In the genomic region with DNA sequence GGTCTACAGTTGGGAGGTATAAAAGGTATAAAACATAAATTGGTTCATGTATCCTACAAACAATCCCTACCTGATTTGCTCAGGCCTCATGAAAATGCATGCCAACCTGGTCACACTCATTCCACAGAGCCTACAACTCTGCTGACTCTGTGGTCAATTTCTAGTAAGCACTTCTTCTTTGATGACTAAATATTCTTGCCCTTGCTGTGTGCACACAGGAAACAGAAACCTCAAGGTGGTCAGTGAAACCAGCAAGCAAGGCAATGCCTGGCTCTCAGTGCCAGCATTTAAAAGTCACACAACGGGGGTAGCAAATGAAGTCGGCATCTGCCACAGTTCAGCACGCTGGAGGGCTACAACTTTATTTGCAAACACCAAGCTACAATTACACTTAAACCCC, we compare ENCODE assay signal across 10 mouse cellular contexts. TPM values are rescaled to one million over a fixed set of nuclear protein-coding genes. Genes with fewer than 3 reads are reported as not detected.
DNase-seq lines count a peak whose midpoint lies in the region; ATAC-seq lines count a peak whose summit lies in the region.
"Had no signal": no experiment of that assay in that cellular context is flagged by ENCODE, and none has a peak within 500 bp of the region (broad histone marks: within the 10 kb centered on the region; RNA-seq: fewer than 3 reads in every experiment).

No protein-coding gene starts in this region.

- no peaks in the 10 kb centered on the region for H3K27me3 ChIP-seq in kidney, embryonic 15.5 days
- H3K27me3 ChIP-seq in forebrain, embryonic 10.5 days (ENCODE audit: poor library complexity, severe bottlenecking): no peaks in the 10 kb centered on the region
- no peaks in the 10 kb centered on the region for H3K27me3 ChIP-seq in intestine, embryonic 16.5 days (replicated peaks; ENCODE audit: control insufficient read depth, insufficient read depth, low read length)
- no peaks in the 10 kb centered on the region for H3K27me3 ChIP-seq in neural tube, embryonic 15.5 days (replicated peaks)
- H3K27me3 ChIP-seq: Patski had no signal

- peaks cover 17% of the 10 kb centered on the region for H3K4me1 ChIP-seq in kidney, embryonic 15.5 days
- H3K4me1 ChIP-seq in forebrain, embryonic 10.5 days: peaks cover 35% of the 10 kb centered on the region
- peaks cover 7% of the 10 kb centered on the region; the same call in 1 of the 2 replicates for H3K4me1 ChIP-seq in intestine, embryonic 16.5 days (ENCODE audit: control insufficient read depth, insufficient read depth, low read length)
- peaks cover 54% of the 10 kb centered on the region for H3K4me1 ChIP-seq in neural tube, embryonic 15.5 days

- H3K36me3 ChIP-seq in kidney, embryonic 15.5 days: peaks cover 15% of the 10 kb centered on the region
- H3K36me3 ChIP-seq in forebrain, embryonic 10.5 days (replicated peaks): peaks cover 28% of the 10 kb centered on the region
- no peaks in the 10 kb centered on the region for H3K36me3 ChIP-seq in intestine, embryonic 16.5 days (ENCODE audit: control insufficient read depth, insufficient read depth, low read length)
- H3K36me3 ChIP-seq in neural tube, embryonic 15.5 days: 0 out of 2 replicates have a peak, but pooled peaks cover 5% of the 10 kb centered on the region

- H3K9ac ChIP-seq in kidney, embryonic 15.5 days: no peak overlapping the region
- H3K9ac ChIP-seq in intestine, embryonic 16.5 days (ENCODE audit: low read depth, low read length): 0 out of 2 replicates have a peak overlapping the region, but pooled peaks have one; percentile 8
- peak overlapping the region; percentile 47 for H3K9ac ChIP-seq in neural tube, embryonic 15.5 days (replicated peaks)

- DNase-seq in kidney, postnatal 25 days: no peak
- no peak for DNase-seq in forebrain, embryonic 10.5 days (ENCODE audit: extremely low spot score, low spot score)
- DNase-seq in thymus, postnatal 0 days (ENCODE audit: low spot score): no peak
- DNase-seq in lung, postnatal 36 days: no peak
- DNase-seq: kidney, postnatal 4 days had no signal

- peak overlapping the region; percentile 51 for H3K4me3 ChIP-seq in kidney, embryonic 15.5 days (replicated peaks)
- H3K4me3 ChIP-seq in forebrain, embryonic 10.5 days: peak overlapping the region; percentile 61; the same call in 1 of the 2 replicates
- no peak overlapping the region for H3K4me3 ChIP-seq in intestine, embryonic 16.5 days (ENCODE audit: low read length)
- peak overlapping the region; percentile 56 for H3K4me3 ChIP-seq in neural tube, embryonic 15.5 days (replicated peaks)

- no peaks in the 10 kb centered on the region for H3K9me3 ChIP-seq in kidney, embryonic 15.5 days (replicated peaks)
- H3K9me3 ChIP-seq in forebrain, embryonic 10.5 days: peaks cover 4% of the 10 kb centered on the region; the same call in 1 of the 2 replicates
- peaks cover 5% of the 10 kb centered on the region; the same call in 1 of the 2 replicates for H3K9me3 ChIP-seq in intestine, embryonic 16.5 days (ENCODE audit: control insufficient read depth, low read length)
- H3K9me3 ChIP-seq in neural tube, embryonic 15.5 days (replicated peaks): no peaks in the 10 kb centered on the region

- peak overlapping the region; percentile 83 for H3K4me2 ChIP-seq in kidney, embryonic 15.5 days
- H3K4me2 ChIP-seq in intestine, embryonic 16.5 days (ENCODE audit: low read depth, low read length): peak overlapping the region; percentile 26; the same call in 1 of the 2 replicates
- peak overlapping the region; percentile 71 for H3K4me2 ChIP-seq in neural tube, embryonic 15.5 days

- 82% methylated on average over 3 of the region's 3 CpGs for WGBS in kidney, embryonic 15.5 days
- 90% methylated on average over 3 of the region's 3 CpGs for WGBS in forebrain, embryonic 10.5 days
- WGBS in intestine, embryonic 16.5 days: 59% methylated on average over 3 of the region's 3 CpGs
- 44% methylated on average over 3 of the region's 3 CpGs for WGBS in neural tube, embryonic 15.5 days

- no peak for ATAC-seq in kidney, embryonic 15.5 days (replicated peaks; ENCODE audit: low FRiP score)
- no peak for ATAC-seq in intestine, embryonic 16.5 days
- ATAC-seq in neural tube, embryonic 15.5 days (ENCODE audit: low FRiP score): no peak
- ATAC-seq: Patski had no signal

- H3K27ac ChIP-seq in kidney, embryonic 15.5 days: no peak overlapping the region
- peak overlapping the region; percentile 72; the same call in 1 of the 2 replicates for H3K27ac ChIP-seq in forebrain, embryonic 10.5 days
- H3K27ac ChIP-seq in intestine, embryonic 16.5 days (ENCODE audit: low read length): no peak overlapping the region
- peak overlapping the region; percentile 97 for H3K27ac ChIP-seq in neural tube, embryonic 15.5 days (replicated peaks)
- H3K27ac ChIP-seq: macrophage had no signal

RNA-seq across cellular contexts. Expression of gene Tet1, which starts 45.2 kb away (rescaled TPM):
- polyA plus RNA-seq in kidney, embryonic 15.5 days (2015; fragmentation: Nextera tagmentation; extraction: Ambion mirVana): 28.5 and 32.9 TPM in 2 replicates
- polyA plus RNA-seq in forebrain, embryonic 10.5 days (2016; fragmentation: Nextera tagmentation; extraction: Ambion mirVana): 30.6 and 33.1 TPM in 2 replicates
- polyA plus RNA-seq in intestine, embryonic 16.5 days (2015; fragmentation: Nextera tagmentation; extraction: Ambion mirVana): 10.6 and 11.1 TPM in 2 replicates
- polyA plus RNA-seq in neural tube, embryonic 15.5 days (2015; fragmentation: Nextera tagmentation; extraction: Ambion mirVana): 36.8 and 37.8 TPM in 2 replicates
- polyA plus RNA-seq in thymus, postnatal 0 days (2015; fragmentation: Nextera tagmentation; extraction: Ambion mirVana): 11.6 and 14.5 TPM in 2 replicates

RNA-seq across cellular contexts. Expression of gene Slc25a16, which starts 56.9 kb away (rescaled TPM):
- polyA plus RNA-seq in kidney, embryonic 15.5 days (2015; fragmentation: Nextera tagmentation; extraction: Ambion mirVana): 15.0 and 15.8 TPM in 2 replicates
- 10.7 and 11.9 TPM in 2 replicates for polyA plus RNA-seq in forebrain, embryonic 10.5 days (2016; fragmentation: Nextera tagmentation; extraction: Ambion mirVana)
- polyA plus RNA-seq in intestine, embryonic 16.5 days (2015; fragmentation: Nextera tagmentation; extraction: Ambion mirVana): 13.2 and 13.6 TPM in 2 replicates
- polyA plus RNA-seq in neural tube, embryonic 15.5 days (2015; fragmentation: Nextera tagmentation; extraction: Ambion mirVana): 13.9 and 14.8 TPM in 2 replicates
- 13.7 and 16.5 TPM in 2 replicates for polyA plus RNA-seq in thymus, postnatal 0 days (2015; fragmentation: Nextera tagmentation; extraction: Ambion mirVana)

Comparison
In these comparisons a context has a peak if more than half of its experiments do, and no peak if none do; other contexts are left out.
1. H3K27ac ChIP-seq: peak in forebrain, embryonic 10.5 days (single experiment) and neural tube, embryonic 15.5 days (single experiment); none in kidney, embryonic 15.5 days (single experiment) and intestine, embryonic 16.5 days (single experiment).
2. H3K4me2 ChIP-seq: peak in every context shown above with its lines; median percentile 83 in kidney, embryonic 15.5 days; 71 in neural tube, embryonic 15.5 days; 26 in intestine, embryonic 16.5 days.